Mouse (Mus musculus): ENCODE measurements around the gene Psmd7.
A peak's percentile ranks its signal among the peaks of the same experiment; 100 is the strongest.

DNA sequence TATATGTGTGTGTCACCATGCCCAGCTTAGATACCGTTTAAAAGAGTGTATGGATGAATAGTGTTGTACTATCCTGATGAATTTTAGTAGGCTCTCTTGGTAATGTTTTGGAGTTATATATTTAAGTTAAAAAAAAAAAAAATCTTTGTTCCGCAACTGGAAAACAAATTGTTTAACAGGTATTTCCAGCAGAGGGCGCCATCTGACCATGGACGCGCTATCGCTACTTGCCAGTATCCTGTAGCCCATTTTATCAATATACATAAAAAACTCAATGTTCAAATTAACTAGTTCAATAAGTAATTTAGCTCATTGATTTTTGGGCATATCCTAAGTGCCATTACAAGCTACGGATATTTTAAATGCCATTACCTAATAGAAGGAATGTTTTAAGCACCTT, 14.8 kb upstream of the Psmd7 start:
- TF ChIP-seq POLR2A (IDR thresholded peaks at IDR 0.05; ENCODE audit: insufficient read depth, low read depth, low read length) = no peak
- peak; percentile 86 for TF ChIP-seq CTCF (IDR thresholded peaks at IDR 0.05)
- TF ChIP-seq EP300 (IDR thresholded peaks at IDR 0.05; ENCODE audit: insufficient read depth, low read depth, low read length) = no peak

All from heart, adult 2 months (tissue).